Mouse (Mus musculus): ENCODE results near the gene Arrdc2.

GRCm38 (mm10) chr8:70844523-70844922 is 5.0 kb upstream of the Arrdc2 start:
- TF ChIP-seq POLR2A (IDR thresholded peaks at IDR 0.05; ENCODE audit: low read depth, low read length): no peak
- peak; percentile 81 for TF ChIP-seq CTCF (IDR thresholded peaks at IDR 0.05; ENCODE audit: borderline replicate concordance, insufficient read depth, low read length)
